Mouse (Mus musculus) right cerebral cortex, adult 2 months (tissue): Measurements from ENCODE around the gene Tomm40.
A peak's percentile ranks its signal among the peaks of the same experiment; 100 is the strongest.
"Not testable (repeated sequence)": the region's sequence is repeated elsewhere in the genome, so short reads cannot be mapped to it uniquely, and the experiment has no call there.

Experiments
- DNase-seq, 2 experiments: peaks; one replicate each; pipeline ENCODE4 v3.0.0; 2021 to 2022; ENCODE audit warnings: low spot score in 2 of 2

Gene Tomm40

GRCm38 (mm10) chr7:19686927-19687583 lies 28.2 kb downstream of the Tomm40 start:
- not testable (repeated sequence) for DNase-seq

DNA sequence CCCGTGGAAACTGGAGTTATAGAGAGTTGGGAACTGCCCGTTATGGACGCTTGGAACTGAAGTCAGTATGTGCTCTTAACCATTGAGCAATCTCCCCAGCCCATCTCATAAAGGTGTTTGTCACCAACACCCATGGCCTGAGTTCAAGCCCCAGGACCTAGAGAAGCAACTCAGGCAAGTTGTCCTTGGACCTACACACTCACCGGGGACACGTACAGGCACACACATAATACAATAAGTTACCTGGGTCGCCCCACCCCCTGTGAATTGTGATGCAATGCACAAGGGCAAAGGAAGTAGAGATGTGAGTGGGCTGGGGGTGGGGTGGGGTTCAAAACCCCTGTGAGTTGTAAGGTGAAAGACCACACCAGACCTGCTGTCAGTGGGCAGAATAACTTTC lies 28.7 kb downstream of the Tomm40 start:
- no peak for DNase-seq

- no peak for DNase-seq
Observed at GRCm38 (mm10) chr7:19685374-19685773, 29.9 kb downstream of the Tomm40 start.

DNA sequence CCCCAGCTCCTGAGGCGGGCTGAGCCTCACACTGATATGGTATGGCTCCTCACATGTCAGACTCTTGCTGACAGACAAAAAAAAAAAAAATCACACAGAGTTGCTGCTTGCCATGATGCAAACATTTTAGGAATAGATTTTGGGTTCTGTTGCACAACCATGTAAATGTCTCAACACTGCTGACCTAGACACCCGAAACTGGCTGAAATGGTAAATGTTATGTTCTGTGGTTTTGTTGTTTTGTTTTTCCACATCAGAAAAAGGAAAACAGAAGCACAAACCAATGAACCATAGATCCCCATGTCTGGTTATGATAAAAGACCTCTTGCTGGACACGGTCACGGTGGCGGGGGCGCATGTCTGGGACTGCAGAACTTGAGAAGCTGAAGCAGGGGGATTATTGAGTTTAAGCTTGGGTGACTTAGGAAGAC lies 31.5 kb downstream of the Tomm40 start:
- DNase-seq, result no peak

GRCm38 (mm10) chr7:19682979-19683378 lies 32.3 kb downstream of the Tomm40 start:
- DNase-seq, result no peak

DNA sequence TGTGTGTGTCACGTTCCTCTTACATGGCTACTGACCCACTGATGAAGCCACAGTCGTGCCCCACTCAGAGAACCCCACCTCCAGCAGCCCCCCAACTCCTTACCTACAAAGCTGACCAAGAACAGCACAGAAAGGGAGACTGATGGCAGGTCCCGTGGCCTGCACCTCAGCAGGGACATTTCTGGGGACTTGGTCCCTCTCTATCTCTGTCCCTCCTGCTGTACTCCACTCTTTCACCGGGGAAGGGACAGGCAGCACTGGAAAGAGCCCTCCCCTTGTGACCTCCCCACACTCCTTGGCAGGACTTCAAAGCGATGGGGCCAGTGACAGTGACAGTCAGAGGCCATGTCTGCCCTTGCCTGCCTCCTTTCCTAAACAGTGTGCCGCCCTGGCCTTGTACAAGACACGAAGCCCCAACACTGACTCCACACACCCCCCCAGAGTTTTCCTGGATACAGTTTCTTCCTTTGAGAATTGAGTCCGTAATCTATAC lies 34.0 kb downstream of the Tomm40 start, which contains the start of the genes Gm44805 and Apoc4:
Gm44805 (minus strand) TSS at position 222 of the 493 bp plus-strand sequence.
Apoc4 (minus strand) TSS at position 278 of the 493 bp plus-strand sequence.
- DNase-seq, result no peak

- no peak for DNase-seq
Observed at GRCm38 (mm10) chr7:19680702-19681101, 34.5 kb downstream of the Tomm40 start.

- DNase-seq, result no peak
Observed at GRCm38 (mm10) chr7:19678901-19679300, 36.3 kb downstream of the Tomm40 start.

DNA sequence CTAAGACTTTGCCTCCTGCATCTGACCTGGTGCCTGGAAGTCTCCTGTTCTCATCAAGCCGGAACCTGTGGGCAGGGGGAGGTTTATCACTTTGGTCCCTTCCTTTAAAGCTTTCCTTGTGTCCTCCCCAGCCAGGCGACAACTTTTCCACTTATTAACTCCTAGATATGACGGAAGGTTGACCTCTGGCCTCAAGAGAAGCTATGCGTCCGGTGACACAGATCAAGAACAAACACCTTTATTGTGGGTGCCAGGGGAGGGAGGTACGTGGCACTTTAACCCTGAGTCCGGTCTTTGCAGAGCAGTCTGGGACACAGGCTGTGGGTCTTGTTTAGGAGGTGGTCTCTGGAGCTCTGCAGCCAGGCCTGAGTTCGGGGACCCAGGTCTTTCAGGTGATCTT lies 37.4 kb downstream of the Tomm40 start, which contains the start of gene Apoc2:
Apoc2 (minus strand) TSS at position 70 of the 400 bp plus-strand sequence.
- DNase-seq, result no peak

- DNase-seq, result no peak
Observed at GRCm38 (mm10) chr7:19676662-19677061, 38.6 kb downstream of the Tomm40 start.

GRCm38 (mm10) chr7:19675824-19676223 lies 39.4 kb downstream of the Tomm40 start:
- DNase-seq, result no peak

DNA sequence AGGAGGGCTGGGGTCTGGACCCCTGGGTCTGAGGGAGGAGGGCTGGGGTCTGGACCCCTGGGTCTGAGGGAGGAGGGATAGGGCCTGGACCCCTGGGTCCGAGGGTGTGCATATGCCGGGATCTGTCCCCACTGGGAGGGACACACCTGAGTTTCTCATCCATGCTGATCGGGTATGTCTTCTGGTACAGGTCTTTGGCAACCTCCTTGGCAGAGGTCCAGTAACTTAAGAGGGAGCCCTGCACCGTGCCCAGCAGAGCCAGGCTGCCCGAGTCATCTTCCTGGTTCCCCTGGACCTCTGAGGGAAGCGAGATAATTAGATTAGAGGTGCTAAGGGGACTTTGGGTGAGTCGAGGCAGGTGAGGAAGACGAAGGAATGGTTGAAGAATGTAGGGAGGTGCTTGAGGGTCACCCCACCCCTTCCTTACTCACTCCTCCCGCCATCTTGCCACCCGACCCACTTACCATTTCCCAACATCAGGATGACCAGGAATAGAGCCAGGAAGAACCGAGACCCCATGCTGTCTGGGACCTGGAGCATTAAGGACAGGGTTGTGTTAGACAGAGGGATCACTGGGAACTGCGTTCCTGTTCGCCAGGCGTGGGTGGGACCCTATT lies 42.0 kb downstream of the Tomm40 start:
- no peak for DNase-seq

DNA sequence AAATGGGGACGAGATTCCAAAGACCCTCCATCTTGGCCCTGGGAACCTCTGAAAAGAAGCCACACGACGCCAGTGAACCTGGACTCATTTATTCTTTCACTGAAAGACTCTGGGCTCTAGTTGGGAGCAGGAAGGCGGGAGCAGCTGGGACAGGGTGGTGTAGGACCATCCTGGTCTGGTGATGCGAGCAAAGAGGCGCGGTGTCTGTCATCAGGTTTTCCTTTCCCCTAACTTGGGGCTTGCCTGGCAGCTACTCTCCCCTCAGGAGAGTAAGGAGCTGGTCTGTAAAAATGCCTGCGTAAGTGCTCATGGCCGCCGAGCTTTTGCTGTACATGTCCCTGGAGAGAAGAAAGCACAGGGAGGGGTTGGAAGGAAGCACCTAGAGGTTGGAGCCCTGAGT lies 43.7 kb downstream of the Tomm40 start:
- DNase-seq, result no peak

GRCm38 (mm10) chr7:19668947-19669721 lies 46.1 kb downstream of the Tomm40 start:
- peak; percentile 96 to 97 for DNase-seq

GRCm38 (mm10) chr7:19667434-19667833 lies 47.8 kb downstream of the Tomm40 start:
- no peak for DNase-seq

- DNase-seq, result no peak
Observed at GRCm38 (mm10) chr7:19666750-19667149, 48.5 kb downstream of the Tomm40 start.

DNA sequence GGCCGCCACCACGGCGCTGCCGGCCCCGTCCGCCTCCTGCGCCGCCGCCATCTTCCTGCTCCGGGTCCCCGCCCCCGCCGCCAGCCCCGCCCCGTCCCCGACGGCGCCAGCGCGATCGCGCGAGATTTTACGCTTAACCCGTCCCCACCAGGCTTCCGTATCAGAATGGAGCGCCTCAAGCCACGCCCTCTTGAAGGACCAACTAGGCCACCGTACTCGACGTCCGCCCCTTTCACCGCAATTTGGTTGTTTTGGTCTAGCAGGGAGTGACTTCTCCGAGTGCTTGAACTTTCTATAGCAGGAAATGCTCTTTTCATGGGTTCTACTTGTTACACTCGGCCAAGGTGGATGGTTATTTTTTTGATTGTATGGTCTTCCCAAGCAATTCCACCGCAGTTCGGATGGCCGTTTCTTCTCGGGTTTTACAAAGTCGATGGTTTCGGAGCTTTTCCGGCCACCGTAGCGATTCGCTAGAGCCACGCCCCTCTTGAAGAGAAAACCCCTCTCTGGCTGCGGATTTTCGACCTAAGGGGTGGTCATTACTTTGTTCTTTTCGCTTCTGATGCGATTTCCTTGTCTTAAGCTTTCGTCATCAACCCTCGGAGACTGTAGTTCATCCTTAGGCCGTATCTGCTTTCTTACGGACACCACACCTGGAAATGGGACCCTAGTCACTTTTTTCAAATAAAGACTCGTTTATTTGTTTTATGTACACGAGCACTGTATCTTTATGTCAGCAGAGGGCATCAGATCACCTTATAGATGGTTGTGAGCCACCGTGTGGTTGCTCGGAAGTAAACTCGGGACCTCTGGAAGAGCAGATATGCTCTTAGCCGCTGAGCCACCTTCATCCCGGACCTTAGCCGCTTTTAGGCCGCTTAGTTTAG lies 50.0 kb downstream of the Tomm40 start, which contains the start of gene Clptm1:
Clptm1 (minus strand) TSS at position 79 of the 887 bp plus-strand sequence.
- peak; percentile 97 to 99 for DNase-seq

DNA sequence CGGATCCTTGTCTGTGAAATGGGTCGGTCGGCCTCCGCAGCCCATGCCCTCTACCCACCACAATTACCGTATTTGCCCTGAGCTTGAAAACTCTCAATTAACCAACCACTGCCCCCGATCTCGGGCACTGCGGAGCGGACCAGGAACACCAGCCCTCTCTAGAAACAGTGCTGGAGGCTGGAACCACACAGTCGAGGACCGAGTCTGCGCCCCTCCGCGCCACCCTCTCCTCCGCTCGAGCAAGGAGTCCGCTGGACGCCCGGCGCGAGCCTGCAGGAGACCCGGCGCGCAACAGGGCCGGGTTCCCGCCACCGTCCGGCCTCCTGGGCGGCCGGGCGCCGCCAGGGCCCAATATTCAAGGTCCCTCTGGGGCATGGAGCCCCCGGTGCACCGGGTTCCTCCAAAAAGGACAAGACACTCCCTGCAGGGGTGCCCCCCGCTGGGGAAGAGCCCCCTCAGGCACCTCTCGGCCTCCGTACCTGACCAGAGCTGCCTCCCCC lies 50.7 kb downstream of the Tomm40 start:
- peak in 1 of 2 experiments; percentile 23 for DNase-seq

DNA sequence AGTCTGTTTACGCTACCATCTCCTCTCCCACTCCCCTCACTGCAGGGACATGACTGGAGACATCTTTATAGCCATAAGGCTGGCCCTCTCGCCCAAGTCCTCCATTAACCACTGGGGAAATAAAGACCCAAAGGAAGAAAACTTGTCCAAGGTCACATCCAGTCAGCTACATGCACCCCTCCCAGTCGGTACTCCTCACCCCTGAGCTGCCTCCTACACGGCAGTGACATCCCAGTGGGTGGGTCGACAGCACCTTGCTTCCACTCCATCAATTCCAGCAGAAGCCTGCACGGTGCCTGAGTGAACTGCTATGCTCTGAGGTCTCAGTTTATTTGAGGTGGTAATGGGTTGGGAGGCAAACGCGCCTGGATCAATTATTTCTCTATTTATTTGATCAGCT lies 51.3 kb downstream of the Tomm40 start:
- peak in 1 of 2 experiments; percentile 17 for DNase-seq

- no peak for DNase-seq
Observed at GRCm38 (mm10) chr7:19652614-19653013, 62.6 kb downstream of the Tomm40 start.
